Mouse (Mus musculus) thymus, adult 2 months (tissue): Measurements from ENCODE around the gene Rasgrp2. TPM values are rescaled to one million over a fixed set of nuclear protein-coding genes. Genes with fewer than 3 reads are reported as not detected.

Experiments
- DNase-seq: peaks from one replicate; pipeline ENCODE4 v3.0.0; 2021
- H3K27ac ChIP-seq: fragments of 200-500 bp; 2 replicates; pipeline ENCODE4 v1.5.1; 2012; ENCODE audit warnings: low read length, control low read depth; ENCODE audit not compliant: control insufficient read depth, insufficient read depth
- H3K27me3 ChIP-seq: fragments of 200-500 bp; 2 replicates; pipeline ENCODE4 v1.6.1; 2012; ENCODE audit warnings: mild to moderate bottlenecking, low read length, moderate library complexity, mixed read lengths; ENCODE audit not compliant: control insufficient read depth, insufficient read depth
- H3K36me3 ChIP-seq: fragments of 200-500 bp; 2 replicates; pipeline ENCODE4 v1.6.1; 2012; ENCODE audit warnings: mild to moderate bottlenecking, low read length, moderate library complexity; ENCODE audit not compliant: control insufficient read depth, insufficient read depth
- H3K4me1 ChIP-seq: fragments of 200-500 bp; replicated peaks from 2 replicates; pipeline ENCODE4 v1.6.1; 2012; ENCODE audit warnings: low read length; ENCODE audit not compliant: control insufficient read depth, insufficient read depth
- H3K4me3 ChIP-seq: fragments of 200-500 bp; 2 replicates; pipeline ENCODE4 v1.5.1; 2012; ENCODE audit warnings: mild to moderate bottlenecking, low read length, control low read depth, moderate library complexity; ENCODE audit not compliant: control insufficient read depth, insufficient read depth
- CTCF ChIP-seq: fragments of 200-500 bp; IDR thresholded peaks from 2 replicates; pipeline ENCODE4 v1.5.1; 2012; ENCODE audit warnings: mild to moderate bottlenecking, control low read depth, low read length, moderate library complexity, borderline replicate concordance; ENCODE audit not compliant: control insufficient read depth, poor library complexity, insufficient read depth; ENCODE audit errors: extremely low read depth
- POLR2A ChIP-seq: fragments of 200-500 bp; IDR thresholded peaks from 2 replicates; pipeline ENCODE4 v1.6.1; 2012; ENCODE audit warnings: mild to moderate bottlenecking, low read length, control low read depth, moderate library complexity; ENCODE audit not compliant: control insufficient read depth, poor library complexity, insufficient read depth; ENCODE audit errors: extremely low read depth
- WGBS: fragments of 180-500 bp; shearing (Covaris S2); methylation state at CpG from one replicate; pipeline ENCODE4 v1.1.7; 2018; 5-methylcytosine and 5-hydroxymethylcytosine counted together
- polyA plus RNA-seq: library from polyadenylated mRNA; depleted of rRNA; stranded (reverse); fragments of >200 nt; gene quantifications from 2 replicates; pipeline ENCODE4 v1.2.3, GENCODE M21; 2012; rRNA removed

Gene Rasgrp2
- polyA plus RNA-seq, 1 experiment: 561 TPM

DNA sequence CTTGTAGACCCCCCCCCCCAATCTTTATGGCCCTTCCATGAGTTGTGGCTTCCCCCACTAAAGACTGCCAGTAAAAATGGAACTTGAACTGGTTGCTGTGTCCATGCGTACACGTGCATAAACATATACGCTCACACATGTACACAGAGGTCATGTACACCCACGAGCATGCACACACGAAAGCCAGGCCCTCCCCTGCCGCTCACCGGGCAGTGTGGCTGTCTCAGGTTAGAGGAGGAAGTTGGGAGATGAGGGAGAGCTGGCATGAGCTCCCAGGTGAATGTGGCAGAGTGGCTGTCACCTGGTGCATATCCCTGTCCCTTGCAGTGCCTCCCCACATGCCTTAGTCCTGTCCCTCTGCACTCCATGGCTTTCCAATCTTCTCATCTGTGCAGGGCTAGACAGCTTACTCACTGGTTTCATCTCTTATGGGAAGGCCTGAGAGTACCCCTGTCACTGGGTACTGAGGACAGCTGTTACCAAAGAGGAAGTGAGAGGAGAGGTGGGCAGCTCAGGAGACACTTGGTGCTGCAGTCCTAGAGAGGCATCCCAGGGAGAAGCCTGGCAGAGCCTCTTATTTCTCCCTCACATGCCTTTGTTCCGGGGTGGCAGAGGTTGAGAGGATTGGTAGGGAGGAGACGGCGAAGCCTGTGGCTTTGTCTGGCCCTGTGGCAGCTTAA, 55.0 kb downstream of the Rasgrp2 start:
- Histone ChIP-seq H3K4me3 (no peak overlapping the region), H3K27ac (no peak overlapping the region), H3K4me1 (no peaks in the 10 kb centered on the region), H3K36me3 (no peaks in the 10 kb centered on the region), H3K27me3 (no peaks in the 10 kb centered on the region)
- no peak for TF ChIP-seq CTCF
- TF ChIP-seq POLR2A: no peak
- DNase-seq: no peak
- WGBS: 60% methylated on average over 10 of the region's 10 CpGs

GRCm38 (mm10) chr19:6459504-6459903, 60.4 kb downstream of the Rasgrp2 start:
- no peak for TF ChIP-seq POLR2A
- no peak for TF ChIP-seq CTCF
- no peaks in the 10 kb centered on the region for H3K27me3 ChIP-seq
- no peak overlapping the region for H3K27ac ChIP-seq
- no peak for DNase-seq
- H3K36me3 ChIP-seq: no peaks in the 10 kb centered on the region
- no peaks in the 10 kb centered on the region for H3K4me1 ChIP-seq
- WGBS: 69% methylated on average over 6 of the region's 6 CpGs
- H3K4me3 ChIP-seq: no peak overlapping the region

GRCm38 (mm10) chr19:6462841-6463240, 63.7 kb downstream of the Rasgrp2 start:
- Histone ChIP-seq H3K4me3 (no peak overlapping the region), H3K36me3 (no peaks in the 10 kb centered on the region), H3K4me1 (no peaks in the 10 kb centered on the region), H3K27ac (no peak overlapping the region), H3K27me3 (no peaks in the 10 kb centered on the region)
- 89% methylated on average over 6 of the region's 6 CpGs for WGBS
- no peak for DNase-seq
- TF ChIP-seq CTCF (no peak), POLR2A (no peak)

- TF ChIP-seq CTCF: no peak
- TF ChIP-seq POLR2A: no peak
- Histone ChIP-seq H3K4me1 (no peaks in the 10 kb centered on the region), H3K4me3 (no peak overlapping the region), H3K36me3 (no peaks in the 10 kb centered on the region), H3K27me3 (no peaks in the 10 kb centered on the region), H3K27ac (no peak overlapping the region)
- no peak for DNase-seq
- WGBS: 84% methylated on average over 10 of the region's 10 CpGs
These were observed 65.3 kb downstream of the Rasgrp2 start for GRCm38 (mm10) chr19:6464306-6465071.

Other genes starting within 250 kb of the Rasgrp2 start
- gene Majin, start 215.0 kb upstream of the Rasgrp2 start, polyA plus RNA-seq: 0.23 and 0.57 TPM in 2 replicates
- 5.2 and 8.9 TPM in 2 replicates for gene Gpha2, start 173.0 kb upstream of the Rasgrp2 start, polyA plus RNA-seq
- 54.6 and 56.1 TPM in 2 replicates for gene Ppp2r5b, start 163.5 kb upstream of the Rasgrp2 start, polyA plus RNA-seq
- gene Atg2a, start 157.7 kb upstream of the Rasgrp2 start, polyA plus RNA-seq: 82.4 and 90.3 TPM in 2 replicates
- 141 and 159 TPM in 2 replicates for gene Ehd1, start 122.6 kb upstream of the Rasgrp2 start, polyA plus RNA-seq
- 12.8 and 12.9 TPM in 2 replicates for gene Cdc42bpg, start 92.9 kb upstream of the Rasgrp2 start, polyA plus RNA-seq
- gene Men1, start 64.4 kb upstream of the Rasgrp2 start, polyA plus RNA-seq: 141 and 143 TPM in 2 replicates
- gene Map4k2, start 58.2 kb upstream of the Rasgrp2 start, polyA plus RNA-seq: 1,004 and 1,040 TPM in 2 replicates
- gene Sf1, start 35.6 kb upstream of the Rasgrp2 start, polyA plus RNA-seq: 365 and 553 TPM in 2 replicates
- gene Pygm, start 14.9 kb upstream of the Rasgrp2 start, polyA plus RNA-seq: 6.5 and 41.6 TPM in 2 replicates
- gene Nrxn2, start 19.4 kb downstream of the Rasgrp2 start, polyA plus RNA-seq: 1.2 and 1.5 TPM in 2 replicates
- 0.19 and 0.74 TPM in 2 replicates for gene Slc22a12, start 143.7 kb downstream of the Rasgrp2 start, polyA plus RNA-seq